ENCODE assay signal across 8 mouse cellular contexts in the genomic region with DNA sequence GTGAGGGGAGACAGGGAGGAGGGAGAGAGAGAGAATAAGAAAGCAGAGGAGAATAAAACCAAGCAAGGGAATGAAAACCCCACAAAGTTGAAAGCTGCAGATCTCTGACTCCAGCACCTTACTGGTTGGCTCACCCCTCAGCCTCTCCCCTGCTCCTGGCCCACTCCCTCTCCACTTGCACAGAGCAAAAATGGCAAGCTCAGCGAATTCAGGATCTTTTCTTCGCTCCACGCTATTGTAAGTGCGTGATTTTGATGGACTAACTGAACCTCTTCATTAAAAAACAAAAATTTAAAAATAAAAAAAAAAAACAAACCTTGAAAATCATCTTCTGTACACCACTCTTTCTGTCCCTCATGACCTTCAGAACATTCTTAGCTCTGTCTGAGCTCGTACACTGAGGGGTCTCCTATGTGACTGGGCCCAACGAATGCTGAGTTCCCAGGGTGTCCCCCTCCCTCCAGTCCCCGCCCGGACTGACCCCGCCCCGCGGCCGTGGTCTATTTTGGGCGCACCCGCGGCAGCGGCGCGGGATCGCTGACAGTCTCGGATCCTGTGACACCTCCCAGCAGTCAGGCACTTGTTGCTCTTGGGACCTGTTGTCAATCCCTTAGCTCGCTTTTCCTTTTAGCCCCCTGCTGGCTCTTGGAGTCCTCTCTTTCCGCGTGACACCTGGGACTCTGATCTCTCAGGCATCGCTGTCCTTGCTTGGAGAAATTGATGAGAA. TPM values are rescaled to one million over a fixed set of nuclear protein-coding genes. Genes with fewer than 3 reads are reported as not detected.
DNase-seq lines count a peak whose midpoint lies in the region; ATAC-seq and TF ChIP-seq lines count a peak whose summit lies in the region.

Gene Clic5 (plus strand): TSS at position 543 of the 727 bp plus-strand sequence.

- peak within 1 kb of the TSS; percentile 56 for H3K4me2 ChIP-seq in intestine, embryonic 14.5 days (ENCODE audit: low read length)
- peak within 1 kb of the TSS; percentile 68 for H3K4me2 ChIP-seq in liver, embryonic 15.5 days

- TF ChIP-seq CTCF in layer of hippocampus, adult 2 months (conservative IDR thresholded peaks at IDR 0.05) = peak; percentile 50

- ATAC-seq in intestine, embryonic 14.5 days (replicated peaks; ENCODE audit: low FRiP score, low TSS enrichment, low read depth) = peak; percentile 48; the same call in 1 of the 2 replicates
- 0 out of 2 replicates have a peak, but pooled peaks have one; percentile 25 for ATAC-seq in liver, embryonic 15.5 days (ENCODE audit: insufficient read depth)

- peaks cover 24% of the 10 kb centered on the region for H3K27me3 ChIP-seq in intestine, embryonic 14.5 days (replicated peaks; ENCODE audit: control insufficient read depth, insufficient read depth, low read length)
- peaks cover 21% of the 10 kb centered on the region for H3K27me3 ChIP-seq in liver, embryonic 15.5 days

- DNase-seq in layer of hippocampus, adult 2 months (ENCODE audit: low spot score in 2 of 2) = no peak
- no peak for DNase-seq in layer of hippocampus, postnatal 36 days
- peak; percentile 23 for DNase-seq in brain, adult 2 months (ENCODE audit: low read depth, low spot score)
- peak in 1 of 2 experiments; percentile 27 for DNase-seq in gastrocnemius, postnatal 4 days (ENCODE audit: low spot score in 2 of 2)
- peak; percentile 66 for DNase-seq in intestine, embryonic 14.5 days (ENCODE audit: low spot score)
- peak; percentile 17 to 24 for DNase-seq in natural killer cell, adult 2 months (ENCODE audit: low spot score in 2 of 2)
- DNase-seq in c-Kit-positive CD71-positive TER-119-positive erythroid progenitor cells, embryonic 14.5 days (ENCODE audit: low spot score) = no peak

- peaks cover 6% of the 10 kb centered on the region; the same call in 1 of the 2 replicates for H3K4me1 ChIP-seq in intestine, embryonic 14.5 days (replicated peaks; ENCODE audit: control insufficient read depth, insufficient read depth, low read length)
- peaks cover 3% of the 10 kb centered on the region; the same call in 1 of the 2 replicates for H3K4me1 ChIP-seq in liver, embryonic 15.5 days (replicated peaks)

- no peaks in the 10 kb centered on the region for H3K36me3 ChIP-seq in intestine, embryonic 14.5 days (ENCODE audit: control insufficient read depth, insufficient read depth, low read length)
- H3K36me3 ChIP-seq in liver, embryonic 15.5 days (replicated peaks) = no peaks in the 10 kb centered on the region

- H3K27ac ChIP-seq in layer of hippocampus, adult 2 months = peak within 1 kb of the TSS; percentile 64
- H3K27ac ChIP-seq in intestine, embryonic 14.5 days (ENCODE audit: low read depth) = no peak within 1 kb of the TSS
- no peak within 1 kb of the TSS for H3K27ac ChIP-seq in liver, embryonic 15.5 days (replicated peaks)

- no peak within 1 kb of the TSS for H3K9ac ChIP-seq in intestine, embryonic 14.5 days (ENCODE audit: low read length)
- peak within 1 kb of the TSS; percentile 30; the same call in 1 of the 2 replicates for H3K9ac ChIP-seq in liver, embryonic 15.5 days

- 4% methylated on average over 24 of the region's 24 CpGs for WGBS in intestine, embryonic 14.5 days
- WGBS in liver, embryonic 15.5 days (ENCODE audit: insufficient replicate concordance) = 3% methylated on average over 24 of the region's 24 CpGs

- peak within 1 kb of the TSS; percentile 55 for H3K4me3 ChIP-seq in layer of hippocampus, adult 2 months
- peak within 1 kb of the TSS; percentile 31 for H3K4me3 ChIP-seq in intestine, embryonic 14.5 days (ENCODE audit: low read depth, low read length)
- peak within 1 kb of the TSS; percentile 46 for H3K4me3 ChIP-seq in liver, embryonic 15.5 days (replicated peaks)

- no peaks in the 10 kb centered on the region for H3K9me3 ChIP-seq in intestine, embryonic 14.5 days (ENCODE audit: control insufficient read depth, low read length)
- H3K9me3 ChIP-seq in liver, embryonic 15.5 days (replicated peaks) = no peaks in the 10 kb centered on the region

RNA-seq across cellular contexts. Expression of gene Clic5, which starts in this region (rescaled TPM):
- total RNA-seq in layer of hippocampus, adult 2 months (2021) = 1 to 10 TPM; 3.3 to 4.2 TPM
- total RNA-seq in layer of hippocampus, postnatal 36 days (2021) = 1 to 10 TPM; 2.9 TPM
- total RNA-seq in gastrocnemius, postnatal 4 days (2021) = 10 to 100 TPM; 26.6 to 31.3 TPM
- 9.7 and 10.5 TPM in 2 replicates for polyA plus RNA-seq in intestine, embryonic 14.5 days (2014; fragmentation: Nextera tagmentation; extraction: Ambion mirVana)
- 0.33 and 0.39 TPM in 2 replicates for polyA plus RNA-seq in liver, embryonic 15.5 days (2015; fragmentation: Nextera tagmentation; extraction: Ambion mirVana)

Comparison
In these comparisons a context has a peak if more than half of its experiments do, and no peak if none do; other contexts are left out.
1. RNA of gene Clic5 (total RNA-seq): 26.6 to 31.3 TPM in gastrocnemius, postnatal 4 days; 3.3 to 4.2 TPM in layer of hippocampus, adult 2 months and 2.9 TPM in layer of hippocampus, postnatal 36 days; every median in the first group is over 4 times any median in the second.
2. Peak in ATAC-seq, H3K4me3 ChIP-seq, H3K9ac ChIP-seq and H3K4me2 ChIP-seq in liver, embryonic 15.5 days; RNA of the gene not detected or under 1 TPM.
3. DNase-seq: peak in brain, adult 2 months (single experiment), intestine, embryonic 14.5 days (single experiment) and natural killer cell, adult 2 months (2 of 2); none in layer of hippocampus, adult 2 months (0 of 2), layer of hippocampus, postnatal 36 days (0 of 2) and c-Kit-positive CD71-positive TER-119-positive erythroid progenitor cells, embryonic 14.5 days (single experiment).
4. Peak in every context shown above with its lines, with median percentiles within 50 percentile points of each other: H3K4me3 ChIP-seq.